Mouse (Mus musculus) layer of hippocampus, adult 8-10 months (tissue): ENCODE measurements at regions not wholly inside any gene's neighbourhood (a gene's known extent, or its start where the extent isn't known, plus 50 kb on each side); places are given as distances from the start of the nearest gene placed in this dataset.

Experiments
- DNase-seq, 2 experiments: peaks; one replicate each; pipeline ENCODE4 v3.0.0; 2022; ENCODE audit warnings: low spot score in 2 of 2

DNA sequence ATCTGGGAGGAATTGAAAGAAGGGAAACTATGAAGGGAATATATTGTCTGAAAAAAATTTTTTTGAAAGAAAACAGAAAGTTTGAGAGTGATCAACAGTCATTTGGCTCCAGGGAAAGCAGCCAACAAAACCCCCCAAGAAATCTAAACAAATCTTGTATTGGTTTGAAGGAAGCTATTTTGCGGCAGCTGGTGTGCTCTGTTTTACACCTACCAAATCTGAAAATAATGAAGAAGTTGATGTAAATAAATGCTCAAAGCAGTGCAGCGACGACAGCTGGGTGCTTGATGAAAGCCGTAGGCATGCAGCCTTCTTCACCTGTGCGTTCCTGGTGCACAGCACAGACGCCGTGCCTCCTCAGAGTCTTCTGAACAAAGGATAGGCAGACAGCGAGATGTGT is 488.2 kb downstream of the Tmem132b start:
- no peak for DNase-seq

DNA sequence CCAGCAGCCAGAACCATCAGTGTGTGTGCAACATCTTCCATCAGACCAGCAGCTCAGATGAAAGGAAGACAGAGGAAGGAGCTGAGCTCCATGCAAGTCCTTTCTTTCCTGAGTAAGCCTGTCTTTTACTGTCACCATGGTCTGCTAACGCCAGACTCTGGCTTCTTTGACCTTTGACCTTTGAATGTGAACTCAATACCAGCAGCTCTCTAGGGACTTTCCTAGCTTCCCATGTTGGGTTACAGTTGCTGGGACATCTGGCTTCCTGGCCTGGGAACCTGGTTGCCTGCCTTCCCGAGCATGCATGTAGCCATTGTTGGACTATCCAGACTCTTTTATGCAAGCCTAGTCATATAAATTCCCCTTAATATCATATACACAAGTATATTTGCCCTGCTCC is 492.3 kb downstream of the Tmem132b start:
- no peak for DNase-seq

DNA sequence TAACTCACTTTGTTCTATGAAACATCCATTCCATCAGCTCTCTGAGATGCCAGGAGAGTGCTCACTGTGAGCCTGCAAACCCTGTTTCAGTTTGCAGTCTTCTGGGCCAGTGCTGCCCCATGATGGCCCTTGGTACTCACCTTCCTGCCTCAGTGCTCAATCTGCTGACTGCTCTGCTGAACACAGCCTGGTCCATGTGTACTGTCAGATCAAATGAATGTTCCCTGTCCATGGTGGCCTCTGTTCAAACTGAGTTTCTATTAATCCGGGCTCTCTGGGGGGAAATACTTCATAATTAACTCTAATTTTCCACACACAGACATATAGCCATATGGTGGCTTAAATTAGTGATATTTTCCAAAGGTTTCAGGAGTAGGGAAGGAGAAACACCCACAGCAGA is 503.3 kb downstream of the Tmem132b start:
- no peak for DNase-seq

DNA sequence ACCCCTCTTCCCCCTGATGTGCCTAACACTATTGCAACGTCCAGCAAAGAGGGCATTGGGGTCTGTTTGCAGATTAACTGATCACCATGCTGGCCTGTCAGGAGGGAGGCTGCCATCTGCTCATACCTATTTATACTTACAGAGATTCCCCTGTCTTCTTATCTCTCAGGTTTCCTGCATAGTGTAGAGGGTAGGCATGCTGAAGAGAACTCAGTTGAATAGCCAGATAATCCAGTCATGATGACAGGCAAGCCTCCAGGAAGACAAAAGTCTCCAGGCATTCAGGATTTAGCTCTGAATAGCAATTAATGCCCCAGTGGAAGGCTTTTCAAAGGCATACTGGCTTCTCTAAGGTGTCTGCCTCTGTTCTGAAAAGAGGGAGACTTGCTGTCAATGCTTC is 505.1 kb downstream of the Tmem132b start:
- no peak for DNase-seq

DNA sequence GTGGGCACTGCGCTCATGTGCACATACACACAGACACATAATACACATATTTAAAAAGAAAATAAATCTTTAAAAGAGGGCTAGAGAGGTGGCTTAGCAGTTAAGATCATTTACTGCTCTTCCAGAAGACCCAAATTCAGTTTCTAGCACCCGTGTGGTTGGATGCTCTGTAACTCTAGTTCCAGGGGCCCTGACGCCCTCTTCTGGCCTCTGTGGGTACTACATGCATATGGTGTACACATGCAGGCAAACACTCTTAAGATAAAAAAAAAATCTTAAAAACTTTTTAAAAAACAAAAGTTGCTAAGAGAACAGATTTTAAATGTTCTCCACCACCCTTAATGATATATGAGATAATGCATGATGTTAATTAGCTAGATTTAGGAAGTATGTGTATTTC is 514.2 kb downstream of the Tmem132b start:
- DNase-seq: no peak

DNA sequence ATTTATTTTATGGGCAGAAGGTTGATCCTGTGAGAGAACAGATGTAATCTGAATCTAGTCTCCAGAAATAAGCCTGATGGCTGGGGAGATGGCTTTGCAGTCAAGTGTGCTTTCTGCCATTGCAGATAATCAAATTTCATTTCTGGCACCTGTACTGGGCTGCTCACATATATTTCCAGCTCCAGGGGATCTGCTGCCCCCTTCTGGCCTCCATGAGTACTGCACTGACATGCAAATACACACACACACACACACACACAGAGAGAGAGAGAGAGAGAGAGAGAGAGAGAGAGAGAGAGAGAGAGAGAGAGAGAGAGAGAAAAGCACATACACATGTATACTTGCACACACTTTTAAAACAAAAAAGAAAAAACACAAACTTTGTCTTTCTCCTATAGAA is 532.1 kb downstream of the Tmem132b start:
- no peak for DNase-seq

DNA sequence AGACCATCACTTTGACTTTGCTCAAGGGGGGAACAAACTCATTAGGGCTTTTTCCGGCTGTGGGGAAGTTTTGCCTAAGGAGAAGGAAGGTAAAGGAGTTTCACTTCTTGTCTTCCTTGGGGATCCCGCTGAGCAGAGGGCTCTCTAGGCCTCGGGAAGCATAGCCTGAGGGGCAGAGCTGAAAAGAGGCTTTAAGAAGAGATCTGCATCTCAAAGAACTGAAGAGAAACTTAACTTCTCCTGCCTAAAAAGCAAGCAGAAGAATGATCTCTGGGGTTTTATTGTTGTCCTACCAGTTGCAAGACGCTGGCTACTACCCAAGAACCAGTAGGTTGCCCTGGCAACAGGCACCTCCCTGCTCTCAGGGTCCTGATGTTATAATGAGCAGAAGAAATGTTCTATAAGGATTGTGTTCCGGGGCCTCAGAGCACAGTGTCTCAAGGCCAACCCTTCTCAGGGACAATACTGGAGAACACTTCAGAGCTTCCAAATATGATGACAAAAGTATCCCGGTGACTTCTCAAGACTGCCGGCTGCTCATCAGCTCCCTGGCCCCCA is 547.8 kb downstream of the Tmem132b start:
- no peak for DNase-seq

DNA sequence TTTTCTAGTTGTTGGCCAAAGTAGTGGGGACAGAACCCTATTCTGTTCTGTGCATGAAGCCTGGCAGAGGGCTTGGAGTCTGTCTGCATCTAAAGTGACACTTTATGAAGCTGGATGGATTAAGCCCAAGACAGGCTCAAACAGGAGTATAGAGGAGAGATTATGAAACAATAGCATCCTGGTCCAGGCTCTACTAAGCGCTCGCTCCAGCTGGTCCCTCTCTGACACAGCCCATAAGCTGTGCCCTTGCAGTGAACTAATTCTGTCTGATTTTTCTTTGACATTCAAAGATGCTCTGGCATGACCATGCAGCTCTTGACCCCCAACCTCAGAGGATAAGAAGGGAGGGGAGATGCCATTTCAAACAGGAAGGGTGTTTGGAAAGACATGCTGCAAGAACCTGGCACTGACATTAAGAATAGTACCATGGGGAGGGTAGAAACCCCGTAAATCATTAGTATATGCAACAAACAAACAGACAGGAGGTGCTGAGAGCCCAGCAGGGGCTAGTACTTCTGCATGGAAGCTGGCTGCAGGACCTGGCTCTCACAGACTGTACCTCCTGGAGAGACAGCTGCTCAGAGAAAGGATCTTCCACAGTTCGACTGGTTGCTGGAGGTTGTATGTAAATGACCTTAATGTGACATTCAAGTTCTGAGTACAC is 556.8 kb downstream of the Tmem132b start:
- no peak for DNase-seq

DNA sequence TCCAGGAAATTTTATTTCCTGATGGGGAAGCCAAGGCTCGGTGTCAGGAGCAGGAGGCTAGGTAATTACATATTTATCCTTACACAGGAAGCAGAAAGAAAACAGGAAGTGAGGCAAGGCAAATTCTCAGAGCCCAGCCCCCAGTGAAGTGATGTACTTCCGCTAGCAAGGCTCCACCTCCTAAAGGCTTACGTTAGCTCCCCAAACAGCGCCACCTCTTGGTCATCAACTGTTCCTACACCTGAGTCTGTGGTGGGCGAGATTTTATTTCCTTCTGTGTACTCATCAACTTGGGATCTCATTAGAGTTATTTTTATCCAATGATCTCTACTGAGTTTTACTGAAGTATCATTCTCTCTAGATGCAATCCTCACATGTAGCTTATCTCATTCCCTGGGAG is 561.6 kb downstream of the Tmem132b start:
- no peak for DNase-seq

DNA sequence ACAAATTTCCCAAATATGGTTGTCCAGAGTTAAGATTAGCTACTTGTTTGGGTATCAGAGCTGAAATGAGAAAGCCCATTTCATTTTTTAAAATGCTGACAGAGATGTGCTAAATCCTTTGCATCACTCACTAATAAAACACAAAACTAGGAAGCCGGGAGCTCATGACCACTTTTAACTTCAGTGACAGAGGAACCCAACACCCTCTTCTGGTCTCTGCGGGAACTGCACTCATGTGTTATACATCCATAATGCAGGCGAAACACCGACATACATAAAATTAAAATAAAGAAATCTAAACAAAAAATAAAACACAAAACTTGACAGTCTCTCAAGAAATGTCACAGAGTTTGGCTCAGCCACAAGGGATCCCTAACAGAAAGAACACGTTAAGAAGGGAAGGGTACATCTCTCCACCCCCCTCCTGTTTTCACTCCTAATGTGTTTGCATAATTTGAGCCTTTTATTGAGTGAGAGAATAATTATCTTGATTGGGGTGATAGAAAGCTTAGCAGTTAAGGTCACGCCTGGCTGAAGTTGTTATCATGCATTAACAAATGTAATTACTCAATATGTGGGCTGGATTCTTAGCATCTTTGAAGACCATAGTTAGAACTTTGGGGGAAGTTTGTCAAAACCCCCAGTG is 565.2 kb downstream of the Tmem132b start:
- DNase-seq: no peak

DNA sequence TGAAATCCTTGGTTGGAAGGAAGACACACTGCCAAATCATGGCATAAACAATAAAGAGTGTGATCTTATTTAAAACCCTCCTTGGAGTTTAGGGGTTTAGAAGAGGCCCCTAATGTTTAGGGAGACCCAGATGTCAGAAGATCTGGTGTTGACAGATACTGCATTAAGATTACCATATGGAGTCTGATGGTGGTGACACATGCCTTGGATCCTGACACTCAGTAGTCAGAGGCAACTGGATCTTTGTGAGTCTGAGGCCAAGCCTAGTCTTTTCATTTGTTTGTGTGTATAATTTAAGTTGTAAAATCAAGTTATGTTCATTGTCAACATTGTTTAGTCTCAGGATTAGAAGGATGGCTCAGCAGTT is 565.7 kb downstream of the Tmem132b start:
- DNase-seq: no peak

DNA sequence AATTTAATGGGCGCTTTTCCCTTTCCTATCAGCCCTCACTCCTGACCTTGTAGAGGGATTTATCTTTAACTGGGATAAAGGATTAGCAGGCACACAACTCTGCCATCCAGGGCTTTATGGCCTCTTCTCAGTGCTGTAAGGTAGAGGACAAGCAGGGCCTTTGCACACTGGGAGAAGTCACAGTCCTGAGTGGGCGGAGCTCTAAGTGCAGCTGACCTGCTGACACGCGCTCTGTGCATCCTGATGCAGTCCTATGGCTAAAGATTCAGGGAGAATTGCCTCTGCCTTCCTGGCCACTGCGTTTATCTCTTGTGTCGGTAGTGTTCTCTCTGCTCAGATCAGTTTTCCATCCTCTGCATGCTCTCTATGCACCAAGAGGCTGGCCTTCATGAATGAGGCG is 566.9 kb downstream of the Tmem132b start:
- no peak for DNase-seq

DNA sequence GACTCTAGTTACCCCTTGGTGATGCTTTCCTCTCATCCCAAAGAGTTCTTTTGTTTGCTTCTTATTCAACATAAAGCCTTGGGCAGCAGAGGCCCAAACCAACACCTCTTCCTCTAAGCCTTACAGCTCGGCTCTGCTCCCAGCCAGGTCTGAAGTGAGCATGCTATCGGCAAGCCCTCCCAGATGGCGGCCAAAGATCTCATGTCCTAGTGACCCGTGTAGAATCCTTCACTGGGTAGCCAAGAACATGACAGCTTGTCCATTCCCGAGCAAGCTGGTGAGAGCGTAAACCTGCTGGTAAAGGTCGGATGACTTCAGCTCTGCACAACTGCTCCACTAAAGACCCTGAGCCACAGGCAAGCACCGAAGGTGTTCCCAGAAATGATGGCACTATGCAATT is 568.4 kb downstream of the Tmem132b start:
- DNase-seq: no peak

DNA sequence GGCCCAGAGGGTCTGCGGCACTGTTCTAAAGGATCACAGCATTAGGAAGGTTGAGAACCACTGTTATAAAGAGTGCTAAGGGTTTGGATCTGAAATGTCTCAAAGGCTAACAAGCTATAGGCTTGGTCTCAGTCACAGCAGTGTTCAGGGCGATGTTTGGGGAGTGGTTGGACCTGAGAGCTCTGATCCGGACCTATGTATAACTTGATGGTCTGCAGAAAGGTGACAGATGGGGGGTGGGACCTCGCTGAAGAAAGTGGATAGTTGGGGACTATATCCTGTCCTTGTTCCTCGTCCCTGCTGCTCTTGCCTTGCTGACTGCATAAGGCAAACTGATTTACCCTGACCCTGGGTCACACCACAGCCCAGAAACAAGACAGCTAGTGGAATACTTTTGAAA is 572.9 kb downstream of the Tmem132b start:
- no peak for DNase-seq

DNA sequence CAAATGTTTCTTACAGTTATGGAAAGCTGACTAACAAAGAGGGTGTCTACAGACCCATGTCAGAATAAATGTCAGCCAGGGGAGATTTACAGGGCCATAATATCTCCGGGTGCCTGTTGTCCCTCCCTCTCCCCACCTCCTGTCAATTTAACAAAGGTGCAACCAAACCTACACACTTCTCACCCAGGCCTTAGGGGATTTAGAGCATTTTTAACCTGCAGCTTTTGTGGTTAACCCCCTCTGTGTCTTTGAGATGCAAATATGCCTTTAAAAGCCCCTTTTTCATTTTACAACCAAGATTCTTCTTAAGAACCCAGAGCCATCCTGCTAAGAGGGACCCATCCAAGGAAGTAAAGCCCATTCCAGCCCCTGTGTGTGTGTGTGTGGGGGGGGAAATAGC is 573.3 kb downstream of the Tmem132b start:
- DNase-seq: no peak

DNA sequence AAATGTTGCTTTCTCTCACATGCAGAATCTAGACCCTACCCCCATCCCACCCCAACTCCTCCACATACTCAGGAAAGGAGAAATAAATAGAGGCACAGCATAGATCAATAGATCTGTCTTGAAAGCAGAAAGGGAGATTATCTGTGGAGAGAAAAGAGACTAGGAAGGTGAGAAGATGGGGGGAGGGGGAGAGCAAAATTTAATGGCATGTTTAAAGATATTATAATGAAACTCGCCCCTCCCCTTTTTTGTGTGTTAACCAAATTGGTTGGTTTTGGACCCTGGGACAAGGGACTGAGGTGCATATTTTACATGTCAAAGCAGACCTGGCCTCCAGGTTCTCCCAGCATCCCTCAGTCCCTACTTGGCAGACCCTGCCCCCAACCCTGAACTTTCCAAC is 573.9 kb downstream of the Tmem132b start:
- DNase-seq: no peak

DNA sequence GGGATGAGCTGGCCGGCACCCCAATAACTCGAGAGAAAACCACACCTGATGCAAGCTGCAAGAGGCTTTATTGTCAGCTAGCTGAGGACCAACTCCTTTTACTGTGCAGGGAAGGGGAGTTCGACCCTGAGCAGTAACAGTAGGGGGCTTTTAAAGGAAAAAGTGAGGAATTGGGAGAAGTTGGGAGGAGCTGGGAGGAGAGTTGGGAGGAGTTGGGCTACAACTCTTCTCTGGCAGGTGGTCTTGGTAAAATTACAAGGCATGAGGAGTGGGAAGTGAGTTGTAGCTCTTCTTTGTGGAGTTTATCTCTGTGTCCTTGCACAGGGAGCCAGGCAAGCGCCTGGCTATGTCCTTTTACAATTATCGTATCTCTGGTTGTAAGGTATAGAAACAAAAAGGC is 575.4 kb downstream of the Tmem132b start:
- no peak for DNase-seq

DNA sequence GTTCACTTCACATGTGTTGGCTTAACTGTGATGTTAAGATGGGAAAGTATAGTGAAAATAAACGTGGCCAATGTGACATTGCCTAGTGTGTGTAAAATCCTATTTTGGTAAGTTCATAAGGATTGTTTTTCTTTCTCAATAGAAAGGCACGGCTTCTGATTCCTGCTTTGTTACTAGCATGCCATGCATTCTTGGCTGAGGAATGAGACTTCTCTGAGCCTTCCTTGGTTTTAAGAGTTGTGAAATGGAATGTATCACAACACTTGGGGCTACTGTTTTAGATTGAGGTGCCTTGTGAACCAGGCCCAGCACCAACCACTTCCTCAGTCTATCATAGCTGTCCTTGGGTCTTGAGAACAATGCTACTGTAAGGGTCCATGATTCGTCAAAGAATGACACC is 577.3 kb downstream of the Tmem132b start:
- no peak for DNase-seq

DNA sequence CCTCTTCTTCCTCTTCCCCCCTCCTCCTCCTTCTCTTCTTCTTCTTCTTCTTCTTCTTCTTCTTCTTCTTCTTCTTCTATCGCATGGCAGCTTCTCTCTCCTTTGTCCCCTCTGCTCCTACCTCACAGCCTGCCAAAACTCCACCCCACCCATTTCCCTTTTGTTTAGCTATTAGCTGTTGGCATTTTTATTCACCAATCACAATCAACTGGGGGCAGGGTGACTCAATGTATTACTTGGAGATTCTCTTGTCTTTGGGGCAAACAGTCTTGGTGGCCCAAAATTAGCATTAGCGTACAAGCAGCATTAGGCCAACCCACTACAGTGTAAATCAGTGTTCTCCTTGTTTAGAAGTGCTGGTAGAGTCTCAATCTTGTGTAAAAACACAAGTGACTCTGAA is 585.7 kb downstream of the Tmem132b start:
- DNase-seq: no peak

DNA sequence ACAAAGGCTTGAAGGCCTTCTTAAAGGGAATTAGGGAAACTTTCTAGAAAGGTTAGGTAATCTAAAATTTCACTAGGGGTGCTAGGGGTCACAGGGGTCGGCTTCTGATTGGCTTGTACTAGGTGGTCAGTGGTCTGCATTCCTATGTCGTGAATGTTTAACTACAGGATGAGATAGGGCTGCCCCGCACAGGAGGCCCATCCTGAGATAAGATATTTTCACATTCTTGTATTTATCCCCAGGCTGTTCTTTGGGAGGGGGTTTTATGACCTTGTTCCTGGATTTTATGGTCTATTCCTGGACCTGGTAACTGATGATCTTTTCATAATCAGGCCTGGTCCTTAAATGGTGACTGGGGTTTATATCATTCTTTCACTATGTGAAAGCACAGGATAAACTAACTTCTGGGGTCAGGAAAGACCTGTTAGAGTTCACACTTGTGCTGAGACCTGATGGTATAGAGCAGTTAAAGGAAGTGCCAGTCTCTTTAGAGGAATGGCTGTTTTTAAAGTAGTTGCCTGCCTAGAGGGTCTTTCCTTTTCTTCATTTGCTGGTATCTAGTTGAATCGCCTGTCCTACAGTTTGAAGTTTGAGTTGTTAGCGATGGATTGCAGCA is 586.4 kb downstream of the Tmem132b start:
- no peak for DNase-seq

DNA sequence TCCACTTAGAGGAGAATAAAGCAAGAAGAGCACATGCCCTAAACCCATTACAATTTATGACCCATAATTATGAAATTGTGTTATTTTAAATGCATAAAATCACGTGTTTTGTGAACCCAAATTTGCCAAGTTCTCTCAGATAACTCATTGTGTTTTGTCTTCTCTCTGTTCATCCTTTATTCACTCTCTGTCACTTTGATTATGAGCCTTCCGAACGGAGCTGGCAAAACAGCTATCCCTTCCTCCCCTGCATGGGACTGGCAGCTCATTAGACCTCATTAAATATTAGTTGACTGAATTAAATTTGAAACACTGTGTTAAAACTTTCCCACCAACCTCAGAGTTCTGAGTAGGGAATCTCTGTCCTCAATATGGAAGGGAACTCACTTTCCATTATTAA is 587.2 kb downstream of the Tmem132b start:
- DNase-seq: no peak

DNA sequence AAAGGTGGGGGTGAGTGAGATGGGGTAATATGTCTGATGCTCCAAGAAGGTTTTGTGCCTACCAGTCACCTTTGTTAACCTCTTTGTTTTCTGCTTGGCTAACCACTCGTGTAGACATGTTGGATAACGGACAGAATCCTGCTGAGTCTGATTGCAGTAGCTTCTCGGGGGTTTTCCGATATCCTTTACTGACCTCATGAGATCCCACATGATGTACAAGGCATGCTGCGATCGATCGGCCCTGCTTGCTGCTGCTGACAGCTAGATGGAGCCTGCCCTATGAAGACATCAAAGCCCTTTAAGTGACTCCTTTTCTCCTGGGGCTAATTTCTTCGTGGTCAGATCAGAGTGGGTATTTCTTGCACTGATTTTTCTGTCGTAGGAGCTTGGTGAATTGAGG is 591.6 kb downstream of the Tmem132b start:
- DNase-seq: no peak

DNA sequence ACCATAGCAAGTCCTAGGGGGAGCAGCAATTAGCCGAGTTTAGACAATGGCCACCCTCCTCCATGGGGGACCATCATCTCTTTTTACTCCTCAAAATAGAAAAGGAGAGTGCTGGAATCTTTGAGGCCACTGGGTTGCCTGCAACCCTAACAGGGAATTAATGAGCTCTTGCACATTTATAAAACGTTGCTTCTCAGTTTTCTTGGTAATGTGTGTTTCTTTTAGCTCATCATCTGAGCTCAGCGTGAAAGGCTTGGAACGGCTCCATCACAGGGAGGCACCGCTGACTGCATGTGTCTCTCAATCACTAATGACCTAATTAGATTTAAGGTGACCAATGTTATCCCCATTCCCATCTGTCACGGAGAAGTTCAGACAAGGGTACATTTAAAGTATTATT is 595.9 kb downstream of the Tmem132b start:
- no peak for DNase-seq
